8 mouse cellular contexts compared by ENCODE assay signal in genomic region chr4:13398764-13399515, GRCm38 (mm10).
DNase-seq lines count a peak whose midpoint lies in the region; ATAC-seq lines count a peak whose summit lies in the region.
"Had no signal": no experiment of that assay in that cellular context is flagged by ENCODE, and none has a peak within 500 bp of the region (broad histone marks: within the 10 kb centered on the region; RNA-seq: fewer than 3 reads in every experiment).

No protein-coding gene starts in this region.

- no peaks in the 10 kb centered on the region for H3K9me3 ChIP-seq in neural tube, embryonic 11.5 days (ENCODE audit: control insufficient read depth, low read length)
- H3K9me3 ChIP-seq in hindbrain, embryonic 13.5 days, result no peaks in the 10 kb centered on the region
- H3K9me3 ChIP-seq in midbrain, embryonic 12.5 days, result no peaks in the 10 kb centered on the region
- H3K9me3 ChIP-seq in intestine, embryonic 16.5 days (ENCODE audit: control insufficient read depth, low read length), result no peaks in the 10 kb centered on the region
- H3K9me3 ChIP-seq: G1E had no signal

- 36% methylated on average over 14 of the region's 14 CpGs for WGBS in neural tube, embryonic 11.5 days
- WGBS in hindbrain, embryonic 13.5 days, result 26% methylated on average over 14 of the region's 14 CpGs
- WGBS in midbrain, embryonic 12.5 days, result 34% methylated on average over 14 of the region's 14 CpGs
- 51% methylated on average over 14 of the region's 14 CpGs for WGBS in intestine, embryonic 16.5 days

- no peak overlapping the region for H3K4me2 ChIP-seq in neural tube, embryonic 11.5 days (ENCODE audit: low read depth)
- peak overlapping the region; percentile 28 for H3K4me2 ChIP-seq in hindbrain, embryonic 13.5 days
- H3K4me2 ChIP-seq in midbrain, embryonic 12.5 days (replicated peaks), result peak overlapping the region; percentile 26
- H3K4me2 ChIP-seq in intestine, embryonic 16.5 days (ENCODE audit: low read depth, low read length), result no peak overlapping the region

- ATAC-seq in neural tube, embryonic 11.5 days (ENCODE audit: insufficient read depth, low FRiP score, low TSS enrichment), result peak; percentile 76
- peak; percentile 89 for ATAC-seq in hindbrain, embryonic 13.5 days (ENCODE audit: low FRiP score)
- ATAC-seq in midbrain, embryonic 12.5 days (ENCODE audit: low FRiP score, low read depth), result peak; percentile 65
- ATAC-seq in intestine, embryonic 16.5 days, result no peak

- no peaks in the 10 kb centered on the region for H3K36me3 ChIP-seq in neural tube, embryonic 11.5 days (ENCODE audit: control insufficient read depth, insufficient read depth, low read length)
- no peaks in the 10 kb centered on the region for H3K36me3 ChIP-seq in hindbrain, embryonic 13.5 days
- H3K36me3 ChIP-seq in midbrain, embryonic 12.5 days, result no peaks in the 10 kb centered on the region
- no peaks in the 10 kb centered on the region for H3K36me3 ChIP-seq in intestine, embryonic 16.5 days (ENCODE audit: control insufficient read depth, insufficient read depth, low read length)
- H3K36me3 ChIP-seq: G1E had no signal

- H3K9ac ChIP-seq in neural tube, embryonic 11.5 days (ENCODE audit: low read length), result no peak overlapping the region
- H3K9ac ChIP-seq in hindbrain, embryonic 13.5 days, result no peak overlapping the region
- H3K9ac ChIP-seq in midbrain, embryonic 12.5 days (replicated peaks), result no peak overlapping the region
- no peak overlapping the region for H3K9ac ChIP-seq in intestine, embryonic 16.5 days (ENCODE audit: low read depth, low read length)

- no peaks in the 10 kb centered on the region for H3K4me1 ChIP-seq in neural tube, embryonic 11.5 days (ENCODE audit: control insufficient read depth, insufficient read depth, low read length)
- H3K4me1 ChIP-seq in hindbrain, embryonic 13.5 days (replicated peaks), result peaks cover 12% of the 10 kb centered on the region
- H3K4me1 ChIP-seq in midbrain, embryonic 12.5 days, result peaks cover 6% of the 10 kb centered on the region
- no peaks in the 10 kb centered on the region for H3K4me1 ChIP-seq in intestine, embryonic 16.5 days (ENCODE audit: control insufficient read depth, insufficient read depth, low read length)

- H3K27ac ChIP-seq in neural tube, embryonic 11.5 days (ENCODE audit: low read depth, low read length), result no peak overlapping the region
- H3K27ac ChIP-seq in hindbrain, embryonic 13.5 days, result peak overlapping the region; percentile 73
- H3K27ac ChIP-seq in midbrain, embryonic 12.5 days (replicated peaks), result no peak overlapping the region
- no peak overlapping the region for H3K27ac ChIP-seq in intestine, embryonic 16.5 days (ENCODE audit: low read length)

- no peak overlapping the region for H3K4me3 ChIP-seq in neural tube, embryonic 11.5 days (ENCODE audit: low read depth, low read length)
- no peak overlapping the region for H3K4me3 ChIP-seq in hindbrain, embryonic 13.5 days
- no peak overlapping the region for H3K4me3 ChIP-seq in midbrain, embryonic 12.5 days
- no peak overlapping the region for H3K4me3 ChIP-seq in intestine, embryonic 16.5 days (ENCODE audit: low read length)

- H3K27me3 ChIP-seq in neural tube, embryonic 11.5 days (ENCODE audit: control insufficient read depth, insufficient read depth, low read length), result no peaks in the 10 kb centered on the region
- no peaks in the 10 kb centered on the region for H3K27me3 ChIP-seq in hindbrain, embryonic 13.5 days
- peaks cover 3% of the 10 kb centered on the region for H3K27me3 ChIP-seq in midbrain, embryonic 12.5 days
- H3K27me3 ChIP-seq in intestine, embryonic 16.5 days (replicated peaks; ENCODE audit: control insufficient read depth, insufficient read depth, low read length), result no peaks in the 10 kb centered on the region

- peak; percentile 45 for DNase-seq in neural tube, embryonic 11.5 days (ENCODE audit: low spot score)
- no peak for DNase-seq in neural tube, embryonic 10.5 days (ENCODE audit: extremely low spot score, low spot score)
- no peak for DNase-seq in yolk sac, embryonic 10.5 days (ENCODE audit: low spot score)
- DNase-seq in cerebellum, adult 18-20 months, result no peak

Comparison
In these comparisons a context has a peak if more than half of its experiments do, and no peak if none do; other contexts are left out.
1. H3K4me2 ChIP-seq: peak in hindbrain, embryonic 13.5 days (single experiment) and midbrain, embryonic 12.5 days (single experiment); none in neural tube, embryonic 11.5 days (single experiment) and intestine, embryonic 16.5 days (single experiment).